Mouse (Mus musculus) liver, postnatal 0 days (tissue): ENCODE measurements around the gene Lats2.

Experiments used
- CTCF ChIP-seq: sonication (generic); IDR thresholded peaks from 2 replicates; pipeline ENCODE4 v1.5.1; 2016; ENCODE audit warnings: antibody characterized with exemption, low read depth
- EP300 ChIP-seq: IDR thresholded peaks from 2 replicates; pipeline ENCODE4 v1.6.1; 2016; ENCODE audit warnings: antibody characterized with exemption, low read depth, mild to moderate bottlenecking

DNA sequence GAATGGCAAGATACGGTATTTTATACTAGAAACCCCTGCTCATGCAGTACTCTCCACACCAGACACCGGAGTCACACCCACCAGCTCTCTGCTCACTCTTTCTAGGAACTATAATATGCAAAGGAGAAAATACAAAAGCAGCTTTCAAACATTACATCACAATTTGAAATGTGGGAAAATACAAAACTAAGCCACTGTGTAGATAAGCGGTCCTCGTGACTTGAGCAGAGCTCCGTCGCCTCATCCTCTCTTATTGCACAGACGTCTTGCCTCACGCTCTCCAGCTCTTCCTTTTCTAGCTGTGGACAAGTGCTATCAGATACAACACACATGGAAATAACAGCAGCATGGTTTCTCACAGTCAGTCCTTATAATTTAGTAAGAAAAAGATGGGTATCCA, 67.5 kb downstream of the Lats2 start:
- TF ChIP-seq CTCF (no peak), EP300 (no peak)
